Mouse (Mus musculus) thymus, postnatal 10 days (tissue): ENCODE results near the gene Ppt1.

Experiments
- DNase-seq, 2 experiments: peaks; one replicate each; pipeline ENCODE4 v3.0.0; 2021; ENCODE audit warnings: low spot score in 2 of 2

Ppt1 gene

GRCm38 (mm10) chr4:122905359-122905758, 69.3 kb downstream of the Ppt1 start:
- DNase-seq, result no peak
